Mouse (Mus musculus): ENCODE results near the gene Chsy1.

DNA sequence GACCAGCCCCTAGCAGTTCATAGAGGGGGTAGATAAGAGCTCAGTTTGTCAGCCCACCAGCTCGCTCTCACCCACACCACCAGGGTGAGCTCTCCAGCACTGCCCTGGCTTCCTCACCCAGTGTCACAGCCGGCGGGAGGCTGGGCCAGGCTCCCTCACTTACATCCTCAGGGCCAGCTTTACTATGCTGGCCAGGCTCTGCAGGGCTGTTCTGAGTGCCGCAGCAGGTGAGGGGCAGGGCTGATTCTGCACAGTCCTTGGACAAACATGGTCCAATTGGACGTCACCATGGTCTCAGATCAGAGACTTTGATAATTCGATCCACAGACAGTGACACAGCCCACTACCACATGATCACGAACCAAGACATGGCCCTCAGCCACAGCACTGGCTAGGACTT is 17.8 kb upstream of the Chsy1 start:
- no peak for TF ChIP-seq EP300 (optimal IDR thresholded peaks at IDR 0.05)
- TF ChIP-seq CTCF (IDR thresholded peaks at IDR 0.05; ENCODE audit: low read depth) = no peak

Data from stomach, postnatal 0 days (tissue).